Mouse (Mus musculus) megakaryocyte-erythroid progenitor cell, adult 5-6 weeks (primary cell): ENCODE results near the gene Herpud2. TPM values are rescaled to one million over a fixed set of nuclear protein-coding genes. Genes with fewer than 3 reads are reported as not detected.

Experiments
- total RNA-seq, 2 experiments: library from RNA; stranded (forward) in 1 of 2; stranded (reverse) in 1 of 2; fragments of 200-1000, 215-1000 nt in 1 of 2; fragments of >200 nt in 1 of 2; fragmentation: Nextera tagmentation in 1 of 2; gene quantifications; 2 replicates each; pipeline ENCODE4 v1.2.3; 2014 to 2017

Herpud2 gene
- total RNA-seq, 2 experiments from 2014 or later: 13.9 to 28.0 TPM

Other genes starting within 250 kb of the Herpud2 start
- gene Gm10181, start 62.4 kb downstream of the Herpud2 start, total RNA-seq (2014; fragmentation: Nextera tagmentation): not detected in 2 replicates
- not detected in 2 replicates for gene Gm10181, start 62.4 kb downstream of the Herpud2 start, total RNA-seq (2017)
- gene Sept7, start 100.6 kb upstream of the Herpud2 start, total RNA-seq (2014; fragmentation: Nextera tagmentation): 121 and 131 TPM in 2 replicates
- 283 and 354 TPM in 2 replicates for gene Sept7, start 100.6 kb upstream of the Herpud2 start, total RNA-seq (2017)